Mouse (Mus musculus): ENCODE measurements around the gene Pin1rt1.

DNA sequence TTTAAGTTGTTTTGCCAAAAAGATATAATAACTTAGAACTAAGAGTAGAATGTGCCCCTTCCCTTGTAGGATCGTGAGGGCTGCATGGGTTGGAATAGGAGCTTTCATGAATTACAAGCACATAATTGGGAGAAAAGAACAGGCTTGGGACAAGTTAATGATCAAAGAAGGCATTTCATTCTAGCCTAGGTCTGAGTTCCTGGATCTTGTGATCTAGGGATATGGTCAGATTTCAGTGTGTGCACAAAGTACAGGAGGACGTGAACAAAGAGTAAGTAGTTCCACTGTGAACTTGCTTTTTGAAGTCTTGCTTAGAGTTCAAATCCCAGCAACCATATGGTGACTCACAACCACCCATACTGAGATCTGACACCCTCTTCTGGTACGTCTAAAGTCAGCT, 38.9 kb downstream of the Pin1rt1 start:
- TF ChIP-seq CTCF (conservative IDR thresholded peaks at IDR 0.05; ENCODE audit: insufficient read depth, insufficient read length, low read depth, low read length), result no peak
- no peak for TF ChIP-seq POLR2A (IDR thresholded peaks at IDR 0.05; ENCODE audit: low read depth, low read length)

Data from kidney, adult 2 months (tissue).